Mouse (Mus musculus) mouse embryonic stem cell (cell line): Measurements from ENCODE around the gene Map2k5.

Experiments
- in situ Hi-C, 2 experiments: fragments of 300-500 bp; cut with MboI; formaldehyde crosslinking; loops; 1 replicate in 1 of 2; 3 replicates in 1 of 2; pipeline ENCODE4 v1.14.3; 2019 to 2020; ENCODE audit warnings: low sequenced_read_pairs in 2 of 2, low pct_unique_long_range_greater_than_20kb in 1 of 2, mixed read lengths in 1 of 2; ENCODE audit not compliant: unreplicated experiment in 1 of 2

Map2k5 gene

GRCm38 (mm10) chr9:63142335-63143036 lies 235.2 kb downstream of the Map2k5 start:
- in situ Hi-C loops, result loop anchor here (25.0 kb wide), 2 partner anchors 695 to 945 kb away; no protein-coding TSS in a partner anchor

DNA sequence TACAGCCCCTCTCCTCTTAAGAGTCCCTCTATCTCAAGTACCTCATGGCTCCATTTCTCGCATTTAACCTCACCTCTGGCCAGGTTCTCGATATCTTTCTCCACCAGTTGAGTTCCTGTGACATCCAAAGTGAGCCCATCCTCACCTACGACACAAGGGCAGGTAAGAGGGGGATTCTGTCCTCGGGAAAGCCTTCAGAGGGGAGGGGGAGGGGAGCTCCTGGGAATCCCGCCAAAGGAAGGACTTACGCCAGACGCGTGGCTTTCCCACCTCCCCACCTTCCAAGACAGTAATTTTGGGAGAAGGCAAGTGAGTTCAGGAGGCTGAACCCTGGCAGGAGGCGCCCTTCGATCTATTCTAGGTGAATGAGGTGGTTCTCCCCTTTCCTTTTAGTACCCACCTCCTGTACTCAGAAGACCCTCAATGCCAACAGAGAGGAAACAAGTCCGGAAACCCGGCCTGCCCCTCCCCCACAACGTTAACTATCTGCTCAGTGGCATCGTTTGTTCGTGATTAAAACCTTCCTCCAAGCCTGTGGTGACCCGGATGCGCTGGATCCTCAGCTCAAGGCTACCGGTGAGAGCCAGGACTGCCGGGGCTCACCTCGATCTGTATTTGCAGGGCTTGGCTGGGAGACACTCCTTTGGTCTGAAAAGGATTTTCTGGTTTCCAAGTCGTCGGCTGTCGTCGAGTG lies 235.9 kb downstream of the Map2k5 start:
- in situ Hi-C loops, result loop anchor here (25.0 kb wide), 2 partner anchors 696 to 946 kb away; no protein-coding TSS in a partner anchor

DNA sequence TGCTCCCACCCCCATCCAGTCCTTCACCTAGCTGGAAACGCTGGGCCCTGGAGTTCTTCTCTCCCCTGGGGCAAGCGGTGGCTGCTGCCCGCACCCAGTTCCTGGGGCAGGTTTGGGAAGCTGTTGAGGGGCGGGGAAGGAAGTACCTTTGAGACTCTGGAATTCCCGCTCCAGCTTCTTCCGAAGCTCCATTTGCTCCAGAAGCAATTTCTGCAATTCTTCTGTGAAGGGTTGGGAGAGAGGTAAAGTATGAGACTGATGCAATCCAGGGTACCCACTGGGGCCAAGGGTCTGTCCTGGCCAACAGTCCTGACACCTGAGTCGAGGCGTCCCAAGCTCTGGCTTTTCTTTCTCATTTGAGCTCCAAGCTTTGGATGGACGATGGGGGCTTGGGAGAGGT lies 237.5 kb downstream of the Map2k5 start:
- in situ Hi-C loops, result loop anchor here (25.0 kb wide), 2 partner anchors 697 to 947 kb away; no protein-coding TSS in a partner anchor

DNA sequence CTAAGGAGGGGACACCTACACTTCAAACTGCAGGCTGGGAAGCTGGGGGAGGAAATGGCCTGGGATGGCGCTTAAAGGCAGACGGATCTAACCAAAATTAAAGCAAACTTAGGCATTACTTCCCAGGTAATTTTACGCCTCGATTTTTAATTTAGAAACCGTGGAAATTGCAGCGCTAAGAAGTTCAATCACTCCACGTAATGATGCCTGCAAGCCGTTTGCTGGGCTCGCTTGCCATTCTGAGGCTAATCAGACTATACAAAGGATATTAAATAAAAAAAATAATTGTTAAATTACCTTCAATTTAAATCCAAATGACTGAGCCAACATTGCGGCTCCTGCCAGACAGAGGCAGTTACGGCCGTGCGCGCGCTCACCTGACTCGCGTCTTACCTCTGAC lies 238.0 kb downstream of the Map2k5 start:
- in situ Hi-C loops, result loop anchor here (25.0 kb wide), 2 partner anchors 698 to 948 kb away; no protein-coding TSS in a partner anchor

- in situ Hi-C loops, result loop anchor here (25.0 kb wide), 2 partner anchors 699 to 949 kb away; no protein-coding TSS in a partner anchor
These were observed 239.2 kb downstream of the Map2k5 start for GRCm38 (mm10) chr9:63138481-63138967.

DNA sequence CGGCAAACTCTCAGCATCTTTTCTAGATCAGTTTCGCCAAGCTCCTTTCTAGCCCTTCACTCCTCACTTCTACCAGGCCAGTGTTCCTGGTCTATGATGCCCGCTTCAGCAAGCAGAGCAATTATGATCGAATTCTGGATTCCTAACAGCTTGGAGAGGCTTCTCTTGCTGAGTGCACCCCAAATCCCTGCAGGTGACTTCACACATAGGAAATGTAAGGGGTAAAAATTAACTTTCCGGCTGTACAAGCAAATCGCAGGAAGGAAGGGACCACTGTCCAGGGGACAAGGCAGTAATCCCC lies 240.1 kb downstream of the Map2k5 start:
- in situ Hi-C loops, result loop anchor here (25.0 kb wide), 2 partner anchors 700 to 950 kb away; no protein-coding TSS in a partner anchor

DNA sequence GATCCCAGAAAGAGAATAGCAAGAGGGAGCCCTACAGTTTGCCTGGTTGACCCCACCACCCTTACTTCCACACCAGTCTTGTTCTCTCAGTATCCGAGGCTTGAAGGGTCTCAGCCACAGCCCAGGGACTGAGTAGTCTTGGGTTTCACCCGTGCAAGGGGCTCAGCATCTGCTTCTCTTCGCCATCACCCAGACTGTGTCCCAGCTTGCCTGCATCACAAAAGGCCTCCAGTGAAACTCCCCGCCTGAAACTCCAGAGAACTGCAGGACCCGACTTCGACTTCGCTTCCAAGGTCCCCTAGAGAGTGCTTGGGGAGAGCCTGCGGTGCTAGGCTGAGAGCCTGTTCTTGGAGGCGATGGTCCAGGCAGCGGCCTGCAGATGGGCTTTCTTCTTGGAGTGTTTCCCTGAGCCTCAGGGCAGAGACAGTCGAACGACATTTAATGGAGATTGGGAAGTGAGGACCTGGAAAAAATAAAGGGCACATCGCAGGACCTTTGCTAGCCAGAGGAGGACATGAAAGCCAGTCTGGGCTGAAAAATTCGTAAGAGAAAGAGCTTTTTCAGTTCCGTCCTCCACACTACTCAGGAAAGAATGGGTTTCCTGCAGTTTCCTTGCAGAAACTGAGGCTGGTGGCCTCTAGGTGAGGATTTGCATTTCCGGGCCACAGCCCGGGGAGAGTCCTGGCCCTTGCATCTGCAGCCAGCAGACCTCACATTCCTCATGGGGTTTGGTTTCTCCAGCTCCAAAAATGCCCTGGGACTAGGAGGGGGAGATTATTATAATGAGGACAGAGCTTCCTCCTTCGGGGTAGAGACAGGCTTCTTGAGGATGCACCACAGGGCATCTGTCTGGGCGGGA lies 240.7 kb downstream of the Map2k5 start:
- in situ Hi-C loops, result loop anchor here (25.0 kb wide), 2 partner anchors 700 to 950 kb away; no protein-coding TSS in a partner anchor

DNA sequence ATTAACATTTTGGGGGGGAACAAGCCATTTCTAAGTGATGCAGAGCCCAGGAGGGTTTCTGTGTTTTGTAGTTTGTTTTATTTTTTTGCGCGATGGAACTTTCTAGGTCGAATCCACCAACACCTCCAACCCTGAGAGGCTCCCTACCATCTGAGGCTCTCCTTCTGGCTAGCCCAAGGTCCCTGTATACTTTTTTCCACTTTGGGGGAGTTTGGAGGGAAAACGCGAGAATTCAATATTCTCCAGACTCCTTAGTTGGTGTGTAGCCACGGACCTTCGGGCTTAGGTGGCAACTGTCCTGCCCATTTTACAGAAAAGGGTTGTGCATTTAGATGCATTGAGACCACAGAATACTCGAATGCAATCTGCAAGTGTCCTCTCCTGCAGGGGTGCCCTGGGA lies 241.5 kb downstream of the Map2k5 start:
- in situ Hi-C loops, result loop anchor here (25.0 kb wide), 2 partner anchors 701 to 951 kb away; no protein-coding TSS in a partner anchor

DNA sequence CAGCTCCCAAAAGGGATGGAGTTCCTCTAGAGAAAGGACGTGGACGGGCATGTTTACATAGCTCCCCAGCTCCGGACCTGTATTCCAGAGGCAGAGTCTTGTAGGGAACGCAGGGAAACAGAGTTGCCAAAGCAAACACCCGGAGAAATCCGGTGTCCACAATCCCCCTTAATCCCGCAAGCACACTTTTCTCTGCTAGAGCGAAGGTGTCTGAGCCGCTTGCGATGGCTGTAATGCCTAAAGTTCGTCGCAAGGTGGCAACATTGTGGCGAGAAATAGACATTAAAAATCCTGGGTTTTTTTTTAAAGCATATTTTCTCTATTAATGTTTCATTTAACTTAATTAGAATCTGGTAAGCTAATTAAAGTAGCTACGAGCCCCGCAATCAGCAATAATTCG lies 241.9 kb downstream of the Map2k5 start:
- in situ Hi-C loops, result loop anchor here (25.0 kb wide), 2 partner anchors 702 to 952 kb away; no protein-coding TSS in a partner anchor

DNA sequence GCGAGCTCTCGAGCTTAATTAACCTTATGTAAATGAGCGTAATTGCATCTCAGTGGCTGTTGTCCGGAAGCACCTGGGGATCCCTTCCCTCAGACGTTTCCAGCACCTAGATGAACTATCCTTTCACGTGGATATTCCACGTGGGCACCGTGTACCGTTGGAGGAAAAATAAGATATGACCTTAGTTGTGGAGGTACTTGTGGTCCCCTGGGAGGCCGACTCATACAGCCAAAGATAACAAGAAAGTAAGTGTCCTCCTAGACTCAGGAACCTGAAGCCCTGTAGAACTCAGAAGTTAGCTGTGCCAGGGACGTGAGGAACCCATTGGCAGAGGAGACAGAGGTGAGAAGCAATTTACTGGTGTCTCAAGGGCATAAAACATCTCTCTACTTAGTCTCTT lies 242.3 kb downstream of the Map2k5 start:
- in situ Hi-C loops, result loop anchor here (25.0 kb wide), 2 partner anchors 702 to 952 kb away; no protein-coding TSS in a partner anchor

DNA sequence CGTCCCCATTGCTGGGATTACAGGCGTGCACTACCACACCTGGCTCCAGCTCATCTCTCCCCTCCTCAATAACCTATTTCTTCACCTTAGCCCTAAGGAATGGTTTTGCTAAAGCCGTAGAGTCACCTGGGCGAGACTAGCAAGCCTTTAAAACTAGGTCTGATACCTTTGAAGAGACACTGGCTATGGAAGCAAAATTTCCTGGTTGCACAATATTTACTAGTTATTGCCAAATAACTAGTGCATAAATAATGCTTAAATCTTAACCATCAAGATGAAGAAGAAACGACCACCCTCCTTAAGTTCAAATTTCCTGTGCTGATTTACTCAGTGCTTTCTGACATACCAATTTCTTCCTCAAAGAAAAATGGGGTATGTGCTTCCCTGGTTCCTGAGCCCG lies 244.0 kb downstream of the Map2k5 start:
- in situ Hi-C loops, result loop anchor here (25.0 kb wide), 2 partner anchors 704 to 954 kb away; no protein-coding TSS in a partner anchor

DNA sequence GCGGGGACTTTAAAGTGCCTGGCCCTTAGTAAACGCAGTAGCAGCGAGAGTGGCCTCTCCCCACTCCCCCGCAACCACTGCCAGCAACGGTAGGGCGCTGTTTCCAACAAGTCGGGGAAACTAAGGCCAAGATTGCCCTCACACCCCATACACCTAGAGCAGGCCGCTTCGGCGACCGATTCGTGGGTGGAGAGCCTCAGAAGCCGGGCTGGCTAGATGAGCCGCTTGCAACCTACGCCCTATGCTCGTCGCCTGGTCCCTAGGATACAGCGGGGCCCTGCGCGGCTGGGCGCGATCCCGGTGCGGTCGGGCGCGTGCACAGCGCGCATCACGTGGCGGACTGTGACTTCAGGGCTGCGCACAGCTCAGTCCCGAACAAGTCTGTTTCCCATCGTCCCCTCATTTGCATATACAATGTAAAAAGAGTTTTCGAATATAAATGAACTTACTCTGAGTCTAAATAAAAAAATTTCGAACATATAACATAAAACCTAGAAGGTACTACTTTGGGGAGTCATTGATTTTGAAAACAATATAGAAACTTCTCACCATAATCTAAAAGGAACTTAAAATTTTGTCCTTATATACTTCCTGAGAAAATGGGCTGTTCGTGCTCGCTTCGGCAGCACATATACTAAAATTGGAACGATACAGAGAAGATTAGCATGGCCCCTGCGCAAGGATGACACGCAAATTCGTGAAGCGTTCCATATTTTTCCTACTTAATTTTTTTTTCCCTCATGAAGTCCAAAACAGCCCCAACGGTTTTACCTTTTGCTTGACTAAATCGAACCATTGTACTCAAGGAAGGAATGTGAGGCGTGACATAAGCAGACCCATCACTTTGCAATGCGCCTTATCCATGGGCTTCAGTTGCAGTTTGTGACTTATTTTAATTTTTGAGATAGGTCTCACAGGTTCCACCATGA lies 244.8 kb downstream of the Map2k5 start:
- in situ Hi-C loops, result loop anchor here (25.0 kb wide), 2 partner anchors 704 to 954 kb away; no protein-coding TSS in a partner anchor

- in situ Hi-C loops, result loop anchor here (25.0 kb wide), 2 partner anchors 705 to 955 kb away; no protein-coding TSS in a partner anchor
These were observed 245.6 kb downstream of the Map2k5 start for GRCm38 (mm10) chr9:63131957-63132602.

DNA sequence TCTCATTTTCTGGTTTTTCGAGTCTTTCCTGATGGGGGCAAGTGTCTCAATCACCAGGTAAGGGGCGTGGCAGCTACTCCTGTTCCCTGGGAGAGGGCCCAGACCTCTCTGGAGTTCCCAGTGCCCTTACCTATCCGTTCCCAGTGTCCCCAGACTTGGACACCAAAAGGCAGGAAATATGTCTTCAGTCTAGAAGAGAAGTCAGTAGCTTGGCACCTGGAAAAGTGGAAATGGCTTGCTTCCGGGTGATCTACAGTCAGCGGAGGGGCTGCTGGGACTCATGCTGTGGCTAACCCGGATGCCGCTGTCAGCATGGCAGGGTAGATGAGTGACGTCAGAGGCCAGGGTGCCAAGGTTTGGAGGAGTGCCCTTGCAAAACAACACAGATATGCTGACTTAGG lies 248.1 kb downstream of the Map2k5 start:
- in situ Hi-C loops, result loop anchor here (25.0 kb wide), 2 partner anchors 708 to 958 kb away; no protein-coding TSS in a partner anchor

DNA sequence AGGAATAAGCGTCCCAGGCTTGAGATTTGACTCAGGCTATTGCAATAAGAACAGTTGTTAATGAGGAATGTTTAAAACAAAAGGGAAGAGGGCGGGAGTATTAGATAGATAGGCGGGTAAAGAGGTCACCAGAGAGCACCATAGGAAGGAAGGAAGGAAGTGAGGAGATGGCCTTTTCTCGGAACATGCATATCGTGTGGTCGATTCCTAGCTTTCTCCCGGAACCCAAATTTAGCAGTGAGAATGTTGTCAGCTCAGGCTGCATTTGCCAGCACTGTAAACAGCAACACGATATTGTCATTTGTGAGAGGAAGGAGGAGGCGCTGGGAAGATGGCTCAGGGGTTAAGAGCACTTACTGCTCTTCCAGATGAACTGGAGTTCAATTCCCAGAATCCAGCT lies 253.2 kb downstream of the Map2k5 start:
- in situ Hi-C loops, result no loop called here

DNA sequence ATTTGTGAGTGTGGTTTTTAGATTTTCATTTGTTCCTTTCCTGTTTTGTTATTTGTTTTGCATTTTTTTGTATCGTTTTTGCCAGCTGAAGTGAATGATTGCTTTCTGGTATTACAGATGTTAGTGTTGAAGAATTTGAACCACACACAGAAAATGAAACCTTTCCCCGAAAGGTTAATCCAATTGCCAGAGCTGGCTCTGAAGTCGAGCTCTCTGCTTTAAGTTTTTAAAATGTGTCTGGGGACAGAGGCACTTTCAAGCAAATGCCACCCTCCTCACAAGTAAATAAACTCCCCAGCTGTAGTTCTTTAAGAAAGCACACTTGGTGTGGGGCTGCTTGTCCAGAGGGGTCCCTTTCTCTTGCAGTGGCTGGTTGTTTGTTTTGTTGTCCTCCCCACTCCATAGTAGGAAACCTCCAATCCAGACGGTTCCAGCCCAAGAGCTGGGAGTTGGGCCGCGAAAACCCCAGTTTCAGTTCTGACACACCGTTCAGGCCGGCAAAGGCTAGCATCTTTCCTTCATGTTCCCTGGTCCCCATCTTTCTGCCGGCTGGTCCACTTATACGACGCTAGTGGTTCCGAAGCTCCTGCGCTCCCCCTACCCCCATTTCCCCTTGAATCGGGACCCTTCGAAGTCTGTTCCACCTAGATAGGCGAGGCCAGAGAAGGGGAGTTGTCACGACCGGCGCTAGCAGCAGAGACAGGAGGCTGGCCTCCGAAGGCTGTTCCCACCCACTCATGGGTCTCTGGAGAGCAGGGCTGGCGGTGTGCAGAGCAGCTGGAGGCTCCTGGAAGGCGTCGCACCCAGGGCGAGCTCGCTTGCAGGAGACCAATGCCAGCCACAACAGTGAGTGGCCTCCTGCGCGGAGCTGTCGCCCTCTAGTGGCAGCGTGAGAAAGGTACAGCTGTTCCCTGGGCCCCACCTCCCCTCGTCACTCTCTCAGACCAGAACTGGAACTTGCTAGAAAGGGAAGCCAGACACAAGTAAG lies 254.0 kb downstream of the Map2k5 start:
- in situ Hi-C loops, result no loop called here
